Mouse (Mus musculus) CH12.LX (cell line): Measurements from ENCODE around the gene Abhd4. TPM values are rescaled to one million over a fixed set of nuclear protein-coding genes. Genes with fewer than 3 reads are reported as not detected.

Source experiments
- DNase-seq: peaks from one replicate; pipeline ENCODE4 v3.0.0-alpha.2; 2013; ENCODE audit errors: extremely low read depth
- H3K27ac ChIP-seq: 2 replicates; pipeline ENCODE4 v1.5.1; 2012; ENCODE audit warnings: low read depth, mild to moderate bottlenecking, control low read depth, moderate library complexity; ENCODE audit not compliant: insufficient read depth
- H3K27me3 ChIP-seq: replicated peaks from 2 replicates; pipeline ENCODE3; 2012; ENCODE audit warnings: inconsistent platforms
- H3K36me3 ChIP-seq, 2 experiments: replicated peaks in 1 of 2; 2 replicates each; pipeline versions ENCODE3 to v1.6.1; 2012; ENCODE audit warnings: inconsistent platforms in 1 of 2, low read length in 1 of 2, mild to moderate bottlenecking in 1 of 2, mixed read lengths in 1 of 2, moderate library complexity in 1 of 2; ENCODE audit not compliant: control insufficient read depth in 1 of 2, insufficient read depth in 1 of 2
- H3K4me1 ChIP-seq, 2 experiments: 2 replicates each; pipeline ENCODE4 v1.6.1; 2012; ENCODE audit warnings: inconsistent platforms in 1 of 2, moderate library complexity in 1 of 2; ENCODE audit not compliant: insufficient read depth in 2 of 2, control insufficient read depth in 1 of 2
- H3K4me2 ChIP-seq: 2 replicates; pipeline ENCODE4 v1.6.1; 2012; ENCODE audit warnings: low read depth, mild to moderate bottlenecking, control low read depth; ENCODE audit not compliant: poor library complexity, insufficient read depth, severe bottlenecking
- H3K4me3 ChIP-seq, 3 experiments: fragments of 150-350 bp in 1 of 3; sonication (generic) in 1 of 3; replicated peaks in 1 of 3; 2 replicates each; pipeline versions ENCODE3 to v1.5.1; 2011 to 2012; ENCODE audit warnings: low read depth in 2 of 3, low read length in 2 of 3, mild to moderate bottlenecking in 2 of 3, moderate library complexity in 2 of 3, control low read depth in 1 of 3, improper control_type of control experiment in 1 of 3, inconsistent platforms in 1 of 3, mixed read lengths in 1 of 3; ENCODE audit not compliant: poor library complexity in 1 of 3
- H3K79me2 ChIP-seq: replicated peaks from 2 replicates; pipeline ENCODE4 v1.6.1; 2012; ENCODE audit warnings: mild to moderate bottlenecking, moderate library complexity; ENCODE audit not compliant: control insufficient read depth, poor library complexity, insufficient read depth, severe bottlenecking; ENCODE audit errors: extremely low read depth
- H3K9ac ChIP-seq: 2 replicates; pipeline ENCODE4 v1.6.1; 2012; ENCODE audit warnings: low read depth, mild to moderate bottlenecking, control low read depth, moderate library complexity; ENCODE audit not compliant: insufficient read depth
- H3K9me3 ChIP-seq: replicated peaks from 2 replicates; pipeline ENCODE3; 2012; ENCODE audit warnings: low read length, inconsistent platforms, mixed read lengths
- CHD1 ChIP-seq: IDR thresholded peaks from 2 replicates; pipeline ENCODE4 v1.6.1; 2012; ENCODE audit warnings: low read depth, low read length, improper control_type of control experiment, inconsistent platforms
- CTCF ChIP-seq, 2 experiments: IDR thresholded peaks in 1 of 2; conservative IDR thresholded peaks in 1 of 2; 2 replicates each; pipeline ENCODE4 v1.5.1; 2011 to 2012; ENCODE audit warnings: low read depth in 2 of 2, low read length in 2 of 2, improper control_type of control experiment in 1 of 2, inconsistent platforms in 1 of 2, mild to moderate bottlenecking in 1 of 2, moderate library complexity in 1 of 2
- ELF1 ChIP-seq: IDR thresholded peaks from 2 replicates; pipeline ENCODE4 v1.6.1; 2014; ENCODE audit warnings: low read depth, mild to moderate bottlenecking, inconsistent platforms, low read length, improper control_type of control experiment
- EP300 ChIP-seq: IDR thresholded peaks from 2 replicates; pipeline ENCODE4 v1.6.1; 2011; ENCODE audit warnings: low read length, improper control_type of control experiment
- GABPA ChIP-seq: IDR thresholded peaks from 2 replicates; pipeline ENCODE4 v1.6.1; 2012; ENCODE audit warnings: low read depth, low read length, improper control_type of control experiment, inconsistent platforms; ENCODE audit not compliant: insufficient replicate concordance
- HCFC1 ChIP-seq: IDR thresholded peaks from 2 replicates; pipeline ENCODE4 v1.6.1; 2012; ENCODE audit warnings: low read depth, mild to moderate bottlenecking, inconsistent platforms, low read length, improper control_type of control experiment
- IRF4 ChIP-seq: IDR thresholded peaks from 2 replicates; pipeline ENCODE4 v1.6.1; 2014; ENCODE audit warnings: low read depth, mild to moderate bottlenecking, inconsistent platforms, low read length, improper control_type of control experiment
- JUND ChIP-seq: conservative IDR thresholded peaks from 2 replicates; pipeline ENCODE4 v1.6.1; 2011; ENCODE audit warnings: low read depth, low read length, improper control_type of control experiment
- MAFK ChIP-seq: IDR thresholded peaks from 2 replicates; pipeline ENCODE4 v1.6.1; 2011; ENCODE audit warnings: low read length, improper control_type of control experiment; ENCODE audit not compliant: insufficient replicate concordance
- MAX ChIP-seq: IDR thresholded peaks from 2 replicates; pipeline ENCODE4 v1.6.1; 2011; ENCODE audit warnings: low read length, improper control_type of control experiment
- MEF2A ChIP-seq: IDR thresholded peaks from 2 replicates; pipeline ENCODE4 v1.6.1; 2014; ENCODE audit warnings: low read depth, mild to moderate bottlenecking, inconsistent platforms, low read length, improper control_type of control experiment, borderline replicate concordance
- MYC ChIP-seq: IDR thresholded peaks from 2 replicates; pipeline ENCODE4 v1.6.1; 2011; ENCODE audit warnings: low read depth, mild to moderate bottlenecking, improper control_type of control experiment, low read length
- NELFE ChIP-seq: IDR thresholded peaks from 2 replicates; pipeline ENCODE4 v1.6.1; 2011; ENCODE audit warnings: low read depth, low read length, improper control_type of control experiment
- NRF1 ChIP-seq: IDR thresholded peaks from 2 replicates; pipeline ENCODE4 v1.6.1; 2014; ENCODE audit warnings: low read depth, mild to moderate bottlenecking, inconsistent platforms, low read length, improper control_type of control experiment, moderate library complexity
- PAX5 ChIP-seq: IDR thresholded peaks from 2 replicates; pipeline ENCODE4 v1.6.1; 2012; ENCODE audit warnings: low read length, inconsistent platforms, mixed read lengths
- POLR2A ChIP-seq: IDR thresholded peaks from 2 replicates; pipeline ENCODE4 v1.6.1; 2011; ENCODE audit warnings: low read depth, mild to moderate bottlenecking, improper control_type of control experiment, low read length
- POLR2AphosphoS2 ChIP-seq: IDR thresholded peaks from 2 replicates; pipeline ENCODE4 v1.6.1; 2011; ENCODE audit warnings: low read depth, low read length, improper control_type of control experiment
- RCOR1 ChIP-seq: conservative IDR thresholded peaks from 2 replicates; pipeline ENCODE4 v1.6.1; 2012; ENCODE audit warnings: low read depth, mild to moderate bottlenecking, inconsistent platforms, low read length, improper control_type of control experiment
- SIN3A ChIP-seq: IDR thresholded peaks from 2 replicates; pipeline ENCODE4 v1.6.1; 2012; ENCODE audit warnings: low read length, improper control_type of control experiment, inconsistent platforms
- SMC3 ChIP-seq: IDR thresholded peaks from 2 replicates; pipeline ENCODE4 v1.6.1; 2011; ENCODE audit warnings: low read depth, low read length, improper control_type of control experiment
- TBP ChIP-seq: conservative IDR thresholded peaks from 2 replicates; pipeline ENCODE4 v1.6.1; 2011; ENCODE audit warnings: low read depth, low read length, improper control_type of control experiment
- TCF12 ChIP-seq: IDR thresholded peaks from 2 replicates; pipeline ENCODE4 v1.6.1; 2014; ENCODE audit warnings: low read depth, mild to moderate bottlenecking, inconsistent platforms, low read length, improper control_type of control experiment
- UBTF ChIP-seq: IDR thresholded peaks from 2 replicates; pipeline ENCODE4 v1.6.1; 2012; ENCODE audit warnings: low read depth, mild to moderate bottlenecking, inconsistent platforms, low read length, improper control_type of control experiment, moderate library complexity
- USF2 ChIP-seq: conservative IDR thresholded peaks from 2 replicates; pipeline ENCODE4 v1.6.1; 2011; ENCODE audit warnings: low read depth, low read length, improper control_type of control experiment
- ZC3H11A ChIP-seq: IDR thresholded peaks from 2 replicates; pipeline ENCODE4 v1.6.1; 2012; ENCODE audit warnings: low read depth, mild to moderate bottlenecking, inconsistent platforms, low read length, improper control_type of control experiment
- ZNF384 ChIP-seq: IDR thresholded peaks from 2 replicates; pipeline ENCODE4 v1.6.1; 2012; ENCODE audit warnings: low read depth, low read length, improper control_type of control experiment, inconsistent platforms
- dilution Hi-C: fragments of 300-500 bp; cut with MboI; formaldehyde crosslinking; loops from 2 replicates; pipeline ENCODE4 v1.14.3; 2020; ENCODE audit warnings: low sequenced_read_pairs; ENCODE audit not compliant: extremely low pct_unique_long_range_greater_than_20kb, extremely low pct_ligation_motif_present
- in situ Hi-C: fragments of 300-500 bp; cut with MboI; formaldehyde crosslinking; loops from 3 replicates; pipeline ENCODE4 v1.14.3; 2019; ENCODE audit warnings: low sequenced_read_pairs, low pct_ligation_motif_present, low pct_unique_long_range_greater_than_20kb, mixed read lengths
- polyA plus RNA-seq: library from polyadenylated mRNA; unstranded; fragments of >175 nt; gene quantifications from 2 replicates; pipeline ENCODE4 v1.2.1, GENCODE M21; 2012; ENCODE audit warnings: low read depth; ENCODE audit not compliant: insufficient read length
- total RNA-seq, 2 experiments: library from RNA; depleted of rRNA; stranded (reverse); fragments of 300-350 nt in 1 of 2; fragments of >200 nt in 1 of 2; gene quantifications; 2 replicates each; pipeline ENCODE4 v1.2.3; 2012 to 2014

Gene Abhd4
- total and polyA plus RNA-seq, 3 experiments = 15.9 to 23.0 (median 19.8) TPM

DNA sequence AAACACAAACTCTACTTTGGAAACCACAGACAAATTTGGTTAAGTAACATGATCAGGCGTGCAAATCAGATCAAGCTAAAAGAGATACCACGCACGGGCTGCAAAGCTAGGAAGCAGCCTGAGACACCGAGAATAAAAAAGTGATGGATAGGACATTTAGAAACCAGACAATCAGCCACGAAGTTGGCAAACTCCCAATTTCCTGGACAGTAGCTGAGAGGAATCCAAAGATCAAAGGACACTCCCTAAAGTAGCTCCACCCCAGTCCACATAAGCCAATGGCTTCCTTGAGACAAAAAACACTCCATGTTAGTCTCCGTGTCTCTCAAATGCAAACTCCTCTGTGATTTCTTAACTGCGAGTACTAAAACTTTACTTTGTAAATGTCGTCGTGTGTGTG lies 4.7 kb upstream of the Abhd4 start:
- no peak overlapping the region for H3K27ac ChIP-seq
- dilution Hi-C loops = no loop called here
- H3K4me1 ChIP-seq = peaks cover 11 to 57% of the 10 kb centered on the region in 2 experiments; a peak in 3 of 4 replicates

GRCm38 (mm10) chr14:54250122-54250521 lies 3.9 kb upstream of the Abhd4 start:
- in situ Hi-C loops = loop anchor here (10.0 kb wide), 1 partner anchor 95 kb away; no protein-coding TSS in a partner anchor
- Histone ChIP-seq H3K4me3 (no peak overlapping the region), H3K27ac (no peak overlapping the region), H3K4me1 (peaks cover 11 to 62% of the 10 kb centered on the region in 2 experiments; a peak in 3 of 4 replicates), H3K9me3 (no peaks in the 10 kb centered on the region), H3K79me2 (peaks cover 43% of the 10 kb centered on the region), H3K4me2 (no peak overlapping the region), H3K9ac (no peak overlapping the region), H3K27me3 (no peaks in the 10 kb centered on the region), H3K36me3 (peaks cover 25 to 63% of the 10 kb centered on the region in 2 experiments)
- TF ChIP-seq NELFE = no peak
- no peak for TF ChIP-seq SIN3A
- no peak for TF ChIP-seq HCFC1
- no peak for TF ChIP-seq RCOR1
- no peak for TF ChIP-seq USF2
- TF ChIP-seq CTCF (conservative IDR thresholded peaks at IDR 0.05 in 1 of 2, IDR thresholded peaks at IDR 0.05 in 1 of 2; ENCODE audit: low read depth in 2 of 2, low read length in 2 of 2) = no peak
- no peak for TF ChIP-seq UBTF
- no peak for TF ChIP-seq EP300
- no peak for TF ChIP-seq ZC3H11A
- TF ChIP-seq SMC3 = no peak
- TF ChIP-seq ELF1 = no peak
- TF ChIP-seq MAFK = no peak
- no peak for TF ChIP-seq CHD1
- TF ChIP-seq POLR2AphosphoS2 = no peak
- TF ChIP-seq TCF12 = no peak
- TF ChIP-seq JUND = no peak
- TF ChIP-seq NRF1 = no peak
- no peak for TF ChIP-seq MEF2A
- no peak for TF ChIP-seq IRF4
- dilution Hi-C loops = no loop called here
- no peak for DNase-seq

More for the DNA sequence above, 4.7 kb upstream of the Abhd4 start:
- Histone ChIP-seq H3K9me3 (no peaks in the 10 kb centered on the region), H3K4me3 (no peak overlapping the region), H3K4me2 (no peak overlapping the region), H3K27me3 (no peaks in the 10 kb centered on the region), H3K36me3 (peaks cover 28 to 71% of the 10 kb centered on the region in 2 experiments), H3K9ac (no peak overlapping the region), H3K79me2 (peaks cover 43% of the 10 kb centered on the region)
- DNase-seq = no peak
- in situ Hi-C loops = no loop called here
- TF ChIP-seq HCFC1 (no peak), UBTF (no peak), MYC (no peak), ZNF384 (no peak), TBP (no peak), NELFE (no peak), ZC3H11A (no peak), CTCF (conservative IDR thresholded peaks at IDR 0.05 in 1 of 2, IDR thresholded peaks at IDR 0.05 in 1 of 2; ENCODE audit: low read depth in 2 of 2, low read length in 2 of 2) (no peak), POLR2A (no peak), GABPA (no peak), SMC3 (no peak), PAX5 (no peak), MAX (no peak)
